Mouse (Mus musculus): ENCODE results near the gene Gm45234.

DNA sequence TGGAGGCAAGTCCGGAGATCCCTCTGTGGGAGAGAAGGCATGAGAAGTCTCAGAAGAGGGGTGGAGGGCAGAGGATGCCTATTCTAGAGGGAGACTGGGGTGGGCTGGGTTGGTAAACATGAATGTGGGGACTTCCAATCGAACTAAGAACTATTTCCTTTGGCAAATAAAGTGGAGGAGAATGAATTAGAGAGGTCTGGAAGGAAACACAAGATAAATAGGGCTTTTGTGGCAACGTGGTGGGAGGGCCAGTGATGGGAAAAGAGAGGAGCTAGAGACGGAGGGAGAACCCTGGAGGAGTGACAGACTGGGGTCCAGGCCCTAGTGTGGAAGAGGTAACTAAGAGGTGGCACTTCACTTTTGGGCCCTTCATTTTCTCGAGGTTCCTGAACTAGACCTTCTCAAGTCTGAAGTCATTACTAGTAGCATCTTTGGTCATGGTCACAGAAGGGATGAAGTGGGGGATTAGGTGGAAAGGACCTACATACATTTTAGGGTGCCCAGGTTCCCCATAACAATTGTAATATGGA, 1.6 kb upstream of the Gm45234 start:
- TF ChIP-seq GATA1 (IDR thresholded peaks at IDR 0.05; ENCODE audit: low read length) (no peak), TAL1 (IDR thresholded peaks at IDR 0.05; ENCODE audit: low read length) (no peak)

Data from erythroblast, embryonic 14.5 days (primary cell).